Mouse (Mus musculus) embryonic facial prominence, embryonic 11.5 days (tissue): ENCODE results near the gene Foxp4. TPM values are rescaled to one million over a fixed set of nuclear protein-coding genes. Genes with fewer than 3 reads are reported as not detected.

Experiments
- ATAC-seq: fragments of 200-750 bp; cut with Nextera tagmentation; replicated peaks from 2 replicates; pipeline ENCODE4 v1.8.0; 2017; ENCODE audit warnings: low read depth; ENCODE audit not compliant: insufficient number of reproducible peaks, low FRiP score, low TSS enrichment
- DNase-seq: peaks from one replicate; pipeline ENCODE4 v3.0.0-alpha.2; 2015; ENCODE audit warnings: low spot score
- H3K27ac ChIP-seq: fragments of 300-500 bp; sonication (generic); replicated peaks from 2 replicates; pipeline ENCODE4 v1.5.1; 2014; ENCODE audit warnings: mild to moderate bottlenecking, low read depth, low read length, control low read depth
- H3K27me3 ChIP-seq: fragments of 300-500 bp; sonication (generic); 2 replicates; pipeline ENCODE4 v1.6.1; 2014; ENCODE audit warnings: mild to moderate bottlenecking, low read length, moderate library complexity, mixed read lengths; ENCODE audit not compliant: control insufficient read depth, insufficient read depth
- H3K36me3 ChIP-seq: fragments of 300-500 bp; sonication (generic); replicated peaks from 2 replicates; pipeline ENCODE4 v1.6.1; 2014; ENCODE audit warnings: low read depth, mild to moderate bottlenecking, low read length, moderate library complexity, mixed read lengths; ENCODE audit not compliant: control insufficient read depth, insufficient read depth
- H3K4me1 ChIP-seq: fragments of 300-500 bp; sonication (generic); 2 replicates; pipeline ENCODE4 v1.6.1; 2014; ENCODE audit warnings: low read length, mixed read lengths; ENCODE audit not compliant: control insufficient read depth, insufficient read depth
- H3K4me2 ChIP-seq: fragments of 300-500 bp; sonication (generic); 2 replicates; pipeline ENCODE4 v1.6.1; 2014; ENCODE audit warnings: low read depth, mild to moderate bottlenecking, control low read depth, low read length, moderate library complexity
- H3K4me3 ChIP-seq: fragments of 300-500 bp; sonication (generic); 2 replicates; pipeline ENCODE4 v1.5.1; 2014; ENCODE audit warnings: low read depth, low read length, control low read depth
- H3K9ac ChIP-seq: fragments of 300-500 bp; sonication (generic); replicated peaks from 2 replicates; pipeline ENCODE4 v1.6.1; 2014; ENCODE audit warnings: mild to moderate bottlenecking, control low read depth, low read length
- H3K9me3 ChIP-seq: fragments of 300-500 bp; sonication (generic); replicated peaks from 2 replicates; pipeline ENCODE4 v1.6.1; 2016; ENCODE audit warnings: mild to moderate bottlenecking, low read length, inconsistent platforms, mixed read lengths; ENCODE audit not compliant: control insufficient read depth
- WGBS: fragments of 180-500 bp; shearing (Covaris S2); extraction: QIAGEN DNeasy Blood & Tissue Kit; methylation state at CpG from one replicate; pipeline ENCODE4 v1.1.7; 2014; 5-methylcytosine and 5-hydroxymethylcytosine counted together
- polyA plus RNA-seq: library from polyadenylated mRNA; unstranded; fragments of >200 nt; fragmentation: Nextera tagmentation; extraction: Ambion mirVana; gene quantifications from 2 replicates; pipeline ENCODE4 v1.2.1, GENCODE M21; 2014

Foxp4 gene
- polyA plus RNA-seq, 1 experiment from 2014 or later, result 29.0 TPM

DNA sequence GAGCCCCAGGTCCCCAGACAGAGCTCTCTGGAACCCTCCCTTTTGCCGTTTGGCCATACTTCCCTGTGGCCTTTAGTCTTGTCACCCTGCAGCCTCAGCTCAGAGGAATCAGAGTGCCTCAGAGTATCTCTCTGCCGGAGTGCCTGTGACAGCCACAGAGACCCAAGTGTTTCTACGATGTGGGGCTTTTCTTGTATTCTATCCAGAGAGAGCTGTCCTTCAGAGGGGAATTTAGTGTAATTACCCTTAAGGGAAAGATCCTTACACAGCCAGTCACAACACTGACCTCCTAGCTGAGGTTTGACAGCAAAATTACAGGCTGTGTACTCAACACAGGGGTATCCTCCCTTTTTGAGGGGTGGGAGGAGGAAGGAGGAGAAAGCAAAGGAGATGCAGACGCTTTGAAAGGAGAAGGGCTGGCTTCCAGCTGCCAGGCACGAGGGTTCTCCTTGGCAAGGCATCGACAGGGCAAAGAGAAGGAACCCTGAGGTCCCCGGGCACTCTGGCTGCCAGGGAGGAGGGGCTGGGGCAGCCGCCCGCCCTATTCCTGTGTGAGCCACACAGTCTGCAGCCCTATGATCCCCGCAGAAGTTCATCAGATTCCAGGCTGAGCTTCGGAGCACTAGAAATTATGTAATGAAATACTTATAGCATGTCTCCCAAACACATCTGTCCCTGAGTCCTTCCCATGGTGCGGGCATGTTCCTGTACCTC, 28.1 kb upstream of the Foxp4 start:
- Histone ChIP-seq H3K9me3 (no peaks in the 10 kb centered on the region), H3K4me1 (peaks cover 6% of the 10 kb centered on the region), H3K4me2 (no peak overlapping the region), H3K27ac (0 out of 2 replicates have a peak overlapping the region, but pooled peaks have one; percentile 47), H3K4me3 (no peak overlapping the region), H3K27me3 (no peaks in the 10 kb centered on the region), H3K9ac (peak overlapping the region; percentile 32; the same call in 1 of the 2 replicates), H3K36me3 (no peaks in the 10 kb centered on the region)
- ATAC-seq (peak; percentile 41; the same call in 1 of the 2 replicates), DNase-seq (no peak)
- 21% methylated on average over 12 of the region's 12 CpGs for WGBS

DNA sequence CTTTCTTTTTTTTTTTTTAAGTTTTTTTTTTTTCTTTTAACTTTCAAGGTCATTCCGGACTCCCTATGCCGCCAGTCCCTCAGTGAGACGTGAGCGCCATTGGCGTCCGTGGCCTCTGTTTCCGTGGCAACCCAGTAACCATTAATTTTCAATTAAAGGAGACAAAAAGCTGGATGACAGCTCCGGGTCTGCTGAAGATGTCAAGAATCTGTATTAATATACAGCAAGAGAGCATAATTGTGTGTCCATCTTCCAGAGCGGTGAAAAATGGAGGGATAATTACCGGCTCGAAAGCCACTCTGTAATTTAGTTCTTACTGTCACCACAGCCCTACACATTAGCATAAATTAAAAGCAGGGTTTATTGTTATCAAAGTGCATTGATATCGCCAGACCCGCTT, 27.0 kb upstream of the Foxp4 start:
- no peak overlapping the region for H3K4me3 ChIP-seq
- H3K27ac ChIP-seq, result no peak overlapping the region
- peaks cover 15% of the 10 kb centered on the region for H3K4me1 ChIP-seq
- DNase-seq (no peak), ATAC-seq (no peak)
- no peaks in the 10 kb centered on the region for H3K9me3 ChIP-seq
- H3K27me3 ChIP-seq, result no peaks in the 10 kb centered on the region
- no peak overlapping the region for H3K9ac ChIP-seq
- 54% methylated on average over 13 of the region's 13 CpGs for WGBS
- H3K4me2 ChIP-seq, result no peak overlapping the region
- H3K36me3 ChIP-seq, result no peaks in the 10 kb centered on the region

DNA sequence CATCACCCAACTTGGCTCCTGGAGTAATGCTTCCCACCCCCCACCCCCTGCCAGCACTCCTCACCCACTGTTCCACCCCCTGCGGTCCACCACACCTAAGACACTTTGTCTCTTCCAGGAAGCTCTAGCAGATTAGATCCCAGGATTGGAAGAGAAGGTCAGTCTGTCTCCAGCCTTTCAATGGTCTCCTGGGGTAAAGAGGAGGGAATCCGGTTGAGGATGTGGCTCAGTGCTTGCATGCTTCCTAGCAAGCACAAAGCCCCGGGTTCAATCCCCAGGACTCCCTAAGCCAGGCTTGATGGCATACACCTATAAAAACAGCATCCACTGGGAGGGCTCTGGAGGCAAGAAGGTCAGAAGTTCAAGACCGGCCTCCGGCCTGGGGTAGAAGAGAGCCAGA, 26.4 kb upstream of the Foxp4 start:
- 63% methylated on average over 5 of the region's 5 CpGs for WGBS
- H3K9me3 ChIP-seq, result no peaks in the 10 kb centered on the region
- ATAC-seq (no peak), DNase-seq (no peak)
- H3K27ac ChIP-seq, result no peak overlapping the region
- no peak overlapping the region for H3K4me3 ChIP-seq
- no peaks in the 10 kb centered on the region for H3K27me3 ChIP-seq
- no peaks in the 10 kb centered on the region for H3K36me3 ChIP-seq
- H3K4me1 ChIP-seq, result peaks cover 15% of the 10 kb centered on the region
- H3K4me2 ChIP-seq, result no peak overlapping the region
- H3K9ac ChIP-seq, result no peak overlapping the region

DNA sequence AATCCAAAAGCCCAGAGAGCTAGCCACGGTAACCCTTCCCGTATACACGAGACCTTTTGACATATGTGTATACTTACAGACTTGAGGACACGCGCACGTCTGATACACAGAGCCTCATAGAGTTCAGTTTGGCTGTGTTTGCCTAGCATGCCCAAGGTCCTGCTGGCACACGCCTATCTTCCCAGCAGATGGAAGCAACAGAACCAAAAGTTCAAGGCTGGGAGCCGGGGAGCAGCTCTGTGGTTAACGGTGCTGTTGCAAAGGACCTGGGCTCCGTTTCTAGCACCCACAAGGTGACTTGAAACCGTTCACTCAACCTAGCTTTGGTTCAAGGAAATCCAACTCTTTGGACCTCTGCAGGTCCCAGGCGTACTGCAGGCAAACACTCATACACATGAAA, 25.0 kb upstream of the Foxp4 start:
- Histone ChIP-seq H3K9ac (no peak overlapping the region), H3K4me2 (no peak overlapping the region), H3K36me3 (no peaks in the 10 kb centered on the region), H3K9me3 (no peaks in the 10 kb centered on the region), H3K27me3 (no peaks in the 10 kb centered on the region), H3K4me1 (peaks cover 15% of the 10 kb centered on the region), H3K27ac (no peak overlapping the region), H3K4me3 (no peak overlapping the region)
- 92% methylated on average over 12 of the region's 12 CpGs for WGBS
- ATAC-seq, result no peak
- DNase-seq, result no peak

DNA sequence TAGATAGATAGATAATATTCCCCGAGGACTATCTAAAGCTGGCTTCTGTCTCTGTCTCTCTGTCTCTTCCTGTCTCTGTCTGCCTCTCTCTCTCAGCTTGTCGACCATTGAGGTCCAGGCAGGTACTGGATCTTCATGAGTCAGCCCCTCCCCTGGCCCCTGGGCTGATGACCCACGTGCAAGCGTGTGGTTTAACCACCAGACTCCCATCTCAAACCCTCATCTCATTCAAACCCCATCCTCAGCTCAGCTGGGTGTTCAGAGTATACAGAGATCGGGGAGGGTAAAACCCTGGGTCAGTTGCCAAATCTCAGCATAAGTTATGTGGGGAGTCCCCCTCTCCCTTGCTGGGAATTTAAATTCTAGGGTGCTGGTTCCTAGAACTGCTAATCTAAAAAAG, 24.3 kb upstream of the Foxp4 start:
- no peaks in the 10 kb centered on the region for H3K36me3 ChIP-seq
- H3K9me3 ChIP-seq, result no peaks in the 10 kb centered on the region
- no peaks in the 10 kb centered on the region for H3K27me3 ChIP-seq
- H3K4me2 ChIP-seq, result no peak overlapping the region
- 77% methylated on average over 5 of the region's 5 CpGs for WGBS
- H3K4me3 ChIP-seq, result no peak overlapping the region
- DNase-seq, result no peak
- H3K4me1 ChIP-seq, result peaks cover 15% of the 10 kb centered on the region
- no peak overlapping the region for H3K9ac ChIP-seq
- H3K27ac ChIP-seq, result no peak overlapping the region
- ATAC-seq, result no peak

DNA sequence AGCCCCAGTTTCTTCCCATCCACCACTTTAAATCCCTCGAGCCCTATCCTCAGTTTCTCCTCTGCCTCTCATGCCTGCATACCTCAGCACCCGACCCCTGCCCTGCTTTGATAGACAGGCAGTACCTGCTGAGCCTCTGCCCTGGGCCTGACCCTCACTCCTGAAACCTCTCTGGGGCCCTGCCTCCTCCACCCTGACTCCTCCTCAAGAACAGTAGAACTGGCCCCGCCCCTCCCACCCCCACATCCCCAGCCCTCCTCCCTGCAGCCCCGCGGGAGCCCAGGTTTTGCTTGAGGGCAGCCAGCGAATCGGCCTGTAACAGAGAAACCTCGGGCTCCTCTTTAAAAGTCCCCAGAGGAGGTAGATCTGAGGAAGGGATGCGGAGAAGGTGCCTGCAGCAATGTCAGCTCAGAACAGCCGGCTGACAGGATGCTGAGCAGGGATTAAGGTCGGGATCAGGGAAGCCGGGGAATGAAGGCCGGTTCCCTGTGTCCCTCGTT, 22.5 kb upstream of the Foxp4 start:
- no peaks in the 10 kb centered on the region for H3K36me3 ChIP-seq
- DNase-seq (peak; percentile 62), ATAC-seq (peak; percentile 72)
- H3K4me2 ChIP-seq, result peak overlapping the region; percentile 24
- H3K27me3 ChIP-seq, result no peaks in the 10 kb centered on the region
- WGBS, result 2% methylated on average over 14 of the region's 14 CpGs
- H3K4me3 ChIP-seq, result no peak overlapping the region
- peaks cover 9% of the 10 kb centered on the region for H3K4me1 ChIP-seq
- H3K27ac ChIP-seq, result peak overlapping the region; percentile 54
- peak overlapping the region; percentile 22 for H3K9ac ChIP-seq
- no peaks in the 10 kb centered on the region for H3K9me3 ChIP-seq

DNA sequence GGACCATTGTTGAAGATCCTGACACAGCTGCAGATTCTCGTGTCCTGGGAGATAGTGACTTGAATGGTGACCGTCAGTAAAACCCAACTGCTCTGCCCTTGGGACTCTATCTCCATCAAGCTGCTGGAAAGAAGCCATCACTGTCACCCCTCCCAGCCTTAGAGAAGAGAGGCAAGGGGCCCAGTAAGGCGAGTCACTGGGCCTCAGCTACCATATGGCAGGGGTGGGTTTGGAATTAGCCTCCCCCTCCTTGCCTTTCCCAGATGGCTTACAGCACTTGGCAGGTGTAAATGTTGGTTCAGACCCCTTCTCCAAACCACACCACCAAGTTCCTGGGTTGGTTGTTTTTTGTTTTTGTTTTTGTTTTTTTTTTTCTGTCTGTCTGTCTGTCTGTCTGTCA, 21.7 kb upstream of the Foxp4 start:
- WGBS, result 69% methylated on average over 3 of the region's 3 CpGs
- Histone ChIP-seq H3K4me1 (peaks cover 9% of the 10 kb centered on the region), H3K4me3 (no peak overlapping the region), H3K27ac (no peak overlapping the region), H3K27me3 (no peaks in the 10 kb centered on the region), H3K9ac (no peak overlapping the region), H3K4me2 (no peak overlapping the region), H3K9me3 (no peaks in the 10 kb centered on the region), H3K36me3 (no peaks in the 10 kb centered on the region)
- no peak for ATAC-seq
- no peak for DNase-seq

DNA sequence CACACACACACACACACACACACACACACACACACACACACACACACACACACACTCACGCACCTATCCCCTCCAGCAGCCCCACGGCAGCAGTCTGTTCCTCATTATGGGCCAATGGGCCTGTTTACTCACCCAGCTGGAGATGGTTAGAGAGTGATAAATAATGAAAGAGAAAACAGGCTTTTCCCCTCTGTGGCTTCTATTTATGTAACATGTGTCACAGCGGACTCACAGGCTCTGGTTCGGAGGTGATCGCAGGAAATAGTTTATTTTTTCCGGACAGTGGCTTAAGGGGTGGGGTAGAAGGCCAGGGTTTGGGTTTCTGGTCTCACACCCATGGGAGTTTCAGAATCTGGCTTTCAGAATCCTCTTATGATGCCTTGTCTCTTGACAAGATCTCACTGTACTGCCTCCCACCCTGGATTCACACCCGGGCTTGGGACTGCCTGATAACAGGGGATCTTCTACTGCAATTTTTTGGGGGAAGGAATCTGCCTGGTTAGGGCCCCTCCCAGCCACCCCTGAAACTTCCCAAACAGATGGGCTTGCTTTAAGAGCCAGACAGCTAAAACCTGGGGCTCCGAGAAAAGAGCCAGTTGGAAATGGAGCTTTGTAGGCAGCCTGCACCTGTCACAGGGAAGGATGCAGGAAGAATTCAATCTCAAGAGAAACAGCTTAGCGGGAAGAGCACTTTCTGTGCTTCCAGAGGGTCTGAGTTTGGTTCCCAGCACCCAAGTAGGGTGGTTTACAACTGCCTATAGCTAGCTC, 18.8 kb upstream of the Foxp4 start:
- H3K9ac ChIP-seq, result no peak overlapping the region
- H3K4me3 ChIP-seq, result no peak overlapping the region
- WGBS, result 27% methylated on average over 9 of the region's 9 CpGs
- no peaks in the 10 kb centered on the region for H3K36me3 ChIP-seq
- ATAC-seq (no peak), DNase-seq (peak; percentile 89)
- peaks cover 9% of the 10 kb centered on the region for H3K4me1 ChIP-seq
- no peaks in the 10 kb centered on the region for H3K27me3 ChIP-seq
- H3K9me3 ChIP-seq, result no peaks in the 10 kb centered on the region
- H3K4me2 ChIP-seq, result no peak overlapping the region
- H3K27ac ChIP-seq, result peak overlapping the region; percentile 38; the same call in 1 of the 2 replicates
